Mouse (Mus musculus) heart, postnatal 0 days (tissue): ENCODE measurements around the gene Hoxc12.

Experiments
- CTCF ChIP-seq: IDR thresholded peaks from 2 replicates; pipeline ENCODE4 v1.5.1; 2016; ENCODE audit warnings: antibody characterized with exemption, control low read depth, low read depth
- EP300 ChIP-seq: IDR thresholded peaks from 2 replicates; pipeline ENCODE4 v1.6.1; 2016; ENCODE audit warnings: antibody characterized with exemption, low read depth

DNA sequence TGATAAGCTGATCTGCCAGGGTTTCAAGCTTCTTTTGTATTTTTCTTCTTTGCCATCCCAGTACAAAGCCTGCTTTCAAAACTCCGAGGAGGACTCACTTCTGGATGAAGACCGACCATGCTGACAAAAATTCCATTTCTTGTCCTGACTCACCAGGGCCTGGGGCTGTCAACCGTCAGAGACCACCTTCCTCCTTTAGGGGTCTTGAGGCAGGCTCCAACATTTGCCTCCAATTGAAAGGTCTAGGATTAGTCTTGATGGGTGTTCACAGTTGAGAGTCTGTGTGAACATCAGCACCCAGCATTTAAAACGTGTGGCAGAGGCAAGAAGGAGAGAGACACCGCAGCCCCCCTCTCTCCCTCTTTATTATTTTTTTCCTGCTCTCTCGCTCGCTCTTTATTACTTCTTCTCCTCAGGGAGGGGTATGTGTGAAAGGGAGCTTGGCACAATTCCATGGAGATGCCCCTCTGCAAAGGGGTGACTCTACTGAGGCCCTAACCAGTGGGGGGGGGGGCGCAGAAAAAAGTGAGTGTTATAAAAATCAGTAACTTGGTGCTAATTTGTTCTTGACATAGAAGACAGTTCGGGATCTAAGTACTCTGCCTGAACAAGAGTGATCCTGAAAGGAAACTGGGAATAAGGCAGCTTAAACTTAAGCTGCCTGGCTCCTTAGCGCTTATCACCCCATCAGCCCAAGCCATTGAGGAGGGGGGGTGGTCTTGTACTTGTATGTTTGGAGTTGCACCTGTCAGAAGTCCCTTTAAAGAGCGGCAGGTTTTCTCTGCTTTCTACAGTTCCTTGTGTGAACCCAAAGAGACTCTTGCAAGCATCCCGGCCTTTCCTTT, 17.0 kb upstream of the Hoxc12 start:
- TF ChIP-seq CTCF (no peak), EP300 (no peak)
